Mouse (Mus musculus) R1 (cell line): Measurements from ENCODE around the gene Ttc7.
"Not testable (repeated sequence)": the region's sequence is repeated elsewhere in the genome, so short reads cannot be mapped to it uniquely, and the experiment has no call there.

Experiments used
- DNase-seq: peaks from one replicate; pipeline ENCODE4 v3.0.0-alpha.2; 2018; ENCODE audit warnings: low read depth, low spot score

The Ttc7 gene

DNA sequence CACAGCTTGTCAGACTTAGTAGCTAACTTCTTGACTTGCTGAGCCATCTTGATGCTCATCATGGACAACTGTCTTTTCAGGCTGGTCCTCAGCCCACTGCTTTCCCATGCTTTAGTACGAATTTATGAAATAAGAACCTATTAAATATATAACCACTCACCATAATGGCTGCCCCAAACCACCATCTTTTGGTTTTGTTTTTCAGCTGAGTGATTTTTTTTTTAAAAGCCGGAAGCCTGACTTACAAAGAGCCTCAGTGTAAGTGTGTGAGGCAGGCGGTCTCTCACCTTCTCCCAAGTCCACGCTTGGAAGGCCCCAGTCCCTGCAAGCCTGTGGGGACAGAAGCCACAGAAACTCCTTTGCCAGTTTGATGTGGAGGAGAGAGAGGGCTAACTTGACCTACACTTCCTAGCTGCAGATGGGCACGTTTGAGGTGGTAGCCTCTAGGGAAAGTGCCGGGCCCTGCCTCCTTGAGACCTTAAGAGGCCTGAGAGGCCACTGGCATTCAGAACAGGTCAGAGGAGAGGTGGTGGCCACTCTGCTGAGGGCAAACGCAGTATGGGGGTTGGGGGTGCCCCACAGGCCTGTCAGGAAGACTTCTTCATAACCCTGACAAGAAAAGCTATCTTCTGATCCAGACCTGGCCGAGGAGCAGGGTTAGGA is 3.9 kb downstream of the Ttc7 start:
- DNase-seq = no peak

DNA sequence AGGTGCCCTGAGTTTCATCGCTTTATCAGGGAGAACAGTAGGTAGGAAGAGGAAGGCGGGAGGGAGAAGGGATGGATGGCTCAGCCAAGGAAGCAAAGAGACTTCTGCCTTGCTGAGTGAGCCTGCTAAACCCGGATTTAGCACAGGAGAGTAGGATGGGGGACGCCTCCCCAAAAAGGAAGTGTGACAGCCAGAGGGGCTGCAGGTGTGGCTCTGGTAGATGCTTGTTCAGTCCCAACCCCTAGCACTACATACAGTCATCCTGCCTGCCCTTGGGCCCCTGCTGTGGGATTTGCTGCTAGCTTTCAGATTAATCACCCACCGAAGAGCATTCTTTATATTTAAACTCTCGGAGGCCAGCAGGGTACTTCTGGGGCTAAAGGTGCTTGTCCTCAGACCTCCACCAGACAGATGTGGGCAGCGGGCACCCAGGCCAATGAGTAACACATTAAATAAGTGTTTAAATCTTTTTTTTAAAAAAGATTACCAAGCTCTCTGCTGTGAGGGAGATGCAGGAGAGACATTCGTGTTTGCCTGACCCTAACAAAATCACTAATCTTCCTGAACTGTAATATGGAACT is 4.6 kb downstream of the Ttc7 start:
- DNase-seq = no peak

DNA sequence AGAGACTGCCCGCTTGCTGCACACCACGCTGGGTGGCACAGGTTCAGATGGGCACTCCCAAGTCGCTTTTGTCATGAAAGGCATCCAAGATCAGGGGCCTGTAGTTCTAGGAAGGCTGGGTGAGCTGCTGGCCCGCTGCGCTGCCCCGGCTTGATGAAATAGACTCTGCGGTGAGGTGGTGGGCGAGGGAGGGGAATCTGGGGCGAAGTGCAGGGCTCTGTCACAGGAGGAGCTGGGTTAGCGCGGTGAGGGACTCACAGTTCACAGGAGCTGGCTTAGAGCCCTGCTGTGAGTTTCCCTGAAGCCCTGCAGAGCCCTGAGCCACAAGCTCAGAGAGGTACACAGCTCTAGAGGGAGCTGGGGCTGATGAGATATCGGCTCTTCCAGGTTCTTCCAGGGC is 5.4 kb downstream of the Ttc7 start:
- DNase-seq = no peak

DNA sequence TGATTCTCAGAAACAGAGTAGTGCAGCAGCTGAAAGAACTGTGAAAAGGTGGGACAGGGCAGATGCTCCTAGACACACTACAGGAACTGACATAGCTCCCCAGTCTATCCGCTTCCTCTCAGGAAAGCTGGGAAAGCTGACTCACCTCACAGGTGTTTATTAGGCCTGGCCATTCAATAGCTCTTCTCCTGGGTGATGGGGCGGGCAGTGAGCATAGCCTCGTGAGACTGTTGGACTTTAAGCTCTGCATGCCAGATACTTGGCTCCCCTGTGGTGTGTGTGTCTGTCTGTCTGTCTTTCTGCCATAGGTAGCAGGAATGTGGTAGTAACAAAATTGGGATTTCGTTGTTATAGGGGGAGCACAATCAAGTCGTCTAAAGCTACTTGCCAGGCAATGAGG is 6.7 kb downstream of the Ttc7 start:
- DNase-seq = no peak

DNA sequence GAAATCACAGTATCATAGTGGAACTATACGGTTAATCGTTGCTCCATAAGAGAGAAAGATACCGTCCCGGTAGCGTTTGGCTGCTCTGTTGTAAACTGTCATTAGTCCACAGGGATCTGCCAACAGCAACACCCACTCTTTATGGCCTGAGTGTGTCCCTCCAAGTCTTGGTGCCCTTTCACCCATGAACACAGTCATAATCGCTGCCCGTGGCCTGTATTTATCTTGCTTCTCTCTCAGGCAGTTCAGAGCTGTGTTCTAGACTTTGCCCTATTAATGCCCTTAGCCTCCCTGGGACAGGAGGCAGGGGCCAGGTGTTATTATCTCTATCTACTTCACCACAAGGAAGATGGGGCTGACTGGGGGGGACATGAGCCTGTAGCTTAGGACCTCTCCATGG is 8.4 kb downstream of the Ttc7 start:
- no peak for DNase-seq

DNA sequence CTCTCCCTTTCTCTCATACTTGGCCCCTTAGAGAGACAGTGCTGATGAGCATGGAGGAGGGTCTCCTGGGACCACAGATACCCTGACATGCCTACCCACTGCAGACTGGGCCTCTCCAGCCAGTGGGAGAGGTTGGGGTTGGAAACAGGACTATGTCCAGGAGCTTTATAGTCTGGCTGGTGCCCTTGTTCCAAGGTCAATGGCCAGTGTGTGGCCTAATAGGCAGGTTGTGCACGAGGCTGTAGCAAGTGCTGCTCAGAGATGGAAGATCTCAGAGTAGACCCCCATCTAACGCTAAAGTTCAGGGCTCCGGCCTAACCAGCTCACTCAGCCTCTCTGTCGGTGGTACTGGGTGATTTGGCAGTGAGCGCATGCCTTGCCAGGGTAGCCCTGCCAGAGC is 9.1 kb downstream of the Ttc7 start:
- DNase-seq = no peak

DNA sequence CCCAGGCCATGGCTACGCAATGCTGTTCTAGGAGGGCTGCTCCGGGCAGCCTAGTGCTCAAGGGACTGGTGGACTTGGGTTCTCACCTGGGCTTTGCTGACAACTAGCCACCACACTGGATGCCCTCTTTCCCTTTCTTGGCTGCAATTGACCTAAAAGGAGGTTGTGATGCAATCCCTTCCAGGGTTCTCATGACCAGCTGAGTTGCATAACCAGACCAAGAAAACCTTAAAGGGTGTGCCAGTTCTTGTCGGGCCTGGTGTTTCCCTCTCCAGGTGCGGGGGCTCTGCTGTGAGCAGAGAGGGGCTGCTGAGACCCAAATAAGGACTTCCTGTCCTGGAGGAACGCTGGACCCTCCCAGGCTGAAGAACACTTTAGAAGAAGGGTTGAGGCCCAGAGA is 10.4 kb downstream of the Ttc7 start:
- DNase-seq = no peak

DNA sequence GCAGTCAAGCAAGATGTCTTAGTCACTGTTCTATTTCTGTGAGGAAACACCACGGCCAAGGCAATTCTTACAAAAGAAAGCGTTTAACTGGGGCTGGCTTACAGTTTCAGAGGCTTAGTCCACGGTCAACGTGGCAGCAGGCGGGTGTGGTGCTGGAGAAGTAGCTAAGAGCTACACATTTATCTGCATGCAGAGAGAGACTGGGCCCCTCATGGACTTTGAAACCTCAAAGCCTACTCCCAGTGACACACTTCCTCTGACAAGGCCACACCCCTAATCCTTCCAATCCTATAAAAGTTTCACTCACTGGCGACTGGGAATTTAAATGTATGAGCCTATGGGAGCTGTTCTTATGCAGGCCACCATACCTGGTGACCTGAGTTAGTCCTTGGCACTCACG is 13.1 kb downstream of the Ttc7 start:
- DNase-seq = no peak

DNA sequence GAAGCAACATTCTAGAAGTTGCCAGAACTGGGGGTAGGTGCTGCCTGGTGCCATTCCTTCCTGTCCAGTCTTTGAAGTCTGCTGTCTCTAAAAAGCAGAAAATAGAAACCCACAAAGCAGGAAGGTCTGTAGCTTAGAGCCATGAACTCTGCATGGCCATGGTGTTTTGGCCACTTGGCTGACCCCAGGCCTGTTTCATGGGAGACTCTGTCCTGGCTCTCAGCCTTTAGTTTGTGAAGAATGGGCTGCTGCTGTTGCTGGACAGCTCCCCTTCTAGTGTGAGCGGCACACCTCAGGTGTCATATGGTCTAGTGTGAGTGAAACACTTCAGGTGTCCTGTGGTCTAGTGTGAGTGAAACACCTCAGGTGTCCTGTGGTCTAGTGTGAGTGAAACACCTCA is 14.0 kb downstream of the Ttc7 start:
- not testable (repeated sequence) for DNase-seq

DNA sequence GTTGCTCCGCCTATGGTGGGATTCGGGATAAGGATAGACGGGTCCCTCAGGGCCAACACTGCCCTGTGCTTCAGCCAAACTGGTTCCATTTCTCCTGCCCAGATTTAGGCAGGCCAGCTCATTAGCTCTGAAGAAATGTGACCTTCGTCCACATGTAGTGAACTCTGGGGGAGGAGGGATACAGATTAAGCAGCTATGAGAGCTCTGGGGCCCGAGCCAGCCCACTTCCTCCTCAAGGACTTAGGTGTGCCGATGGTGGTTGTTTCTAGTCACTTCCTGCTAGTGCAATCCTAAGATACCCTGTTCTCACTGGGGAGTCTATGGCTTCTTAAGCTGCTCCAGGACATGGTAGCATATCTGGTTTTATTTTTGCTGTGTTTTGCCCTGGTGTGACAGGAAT is 16.3 kb downstream of the Ttc7 start:
- DNase-seq = no peak

DNA sequence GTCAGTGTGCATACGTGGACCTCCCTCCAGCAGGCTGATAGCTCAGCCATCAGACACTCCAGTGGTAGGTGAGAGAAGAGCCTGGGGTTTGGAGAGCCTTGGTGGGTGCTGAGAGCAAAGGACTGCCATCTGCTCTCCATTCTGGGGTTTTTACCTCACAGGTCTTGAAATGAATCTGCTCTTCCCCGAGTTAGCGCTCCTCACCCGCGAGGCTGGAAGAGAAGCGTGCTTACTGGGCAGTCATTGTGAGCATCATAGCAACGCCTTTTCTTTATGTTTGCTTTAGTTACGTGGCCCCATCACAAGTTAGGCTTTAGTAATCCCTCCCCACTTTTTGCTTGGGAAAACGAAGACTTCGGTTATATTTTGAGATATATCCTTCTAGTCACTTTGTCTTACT is 17.7 kb downstream of the Ttc7 start:
- DNase-seq = no peak

DNA sequence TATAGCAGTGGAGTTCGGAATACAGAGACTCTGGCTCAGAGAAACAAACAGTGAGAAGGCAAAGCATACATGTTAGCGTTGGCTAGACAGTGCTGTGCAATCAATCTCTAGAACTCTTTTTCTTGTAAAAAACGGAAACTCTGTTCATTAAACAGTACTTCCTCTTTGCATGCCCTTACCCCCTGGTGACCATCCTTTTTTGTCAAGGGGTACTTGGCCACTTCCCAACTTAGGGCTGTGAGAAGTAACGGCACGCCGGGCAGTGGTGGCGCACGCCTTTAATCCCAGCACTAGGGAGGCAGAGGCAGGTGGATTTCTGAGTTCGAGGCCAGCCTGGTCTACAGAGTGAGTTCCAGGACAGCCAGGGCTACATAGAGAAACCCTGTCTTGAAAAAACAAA is 18.9 kb downstream of the Ttc7 start:
- DNase-seq = not testable (repeated sequence)

DNA sequence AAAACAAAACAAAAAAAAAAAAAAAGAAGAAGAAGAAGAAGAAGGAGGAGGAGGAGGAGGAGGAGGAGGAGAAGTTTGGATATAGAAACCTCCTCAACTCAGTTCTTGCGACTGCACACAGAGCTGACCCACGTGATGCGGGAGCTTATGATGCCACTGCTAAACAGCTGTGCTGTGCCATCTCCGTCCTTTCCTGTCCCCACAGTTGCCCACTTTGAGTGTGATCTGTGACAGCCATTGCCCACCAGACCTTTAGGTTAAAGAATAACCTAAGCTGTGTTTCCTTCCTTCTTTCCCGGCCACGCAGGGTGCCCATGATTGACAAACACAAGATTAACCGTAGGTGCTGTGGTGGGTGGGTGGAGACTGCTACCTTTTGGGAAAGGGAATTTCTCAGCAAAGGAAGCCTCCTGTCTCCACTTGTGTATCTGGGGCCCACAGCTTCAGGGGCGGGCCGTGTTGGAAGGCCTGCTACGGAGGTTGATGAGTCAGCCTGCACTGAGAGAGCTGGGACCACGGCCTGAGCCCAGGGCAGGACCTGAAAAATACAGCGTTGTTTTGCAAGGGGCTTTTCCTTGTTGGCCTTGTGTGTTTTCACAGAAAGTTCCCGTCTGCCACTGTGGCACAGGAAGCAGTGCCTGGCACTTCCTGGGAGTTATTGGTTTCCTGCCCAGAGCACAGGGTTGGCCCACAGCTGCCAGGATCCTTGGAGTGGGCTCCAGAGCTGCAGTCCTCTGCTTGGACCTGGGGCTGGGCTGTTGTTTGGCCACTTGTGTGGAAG is 19.5 kb downstream of the Ttc7 start:
- no peak for DNase-seq

DNA sequence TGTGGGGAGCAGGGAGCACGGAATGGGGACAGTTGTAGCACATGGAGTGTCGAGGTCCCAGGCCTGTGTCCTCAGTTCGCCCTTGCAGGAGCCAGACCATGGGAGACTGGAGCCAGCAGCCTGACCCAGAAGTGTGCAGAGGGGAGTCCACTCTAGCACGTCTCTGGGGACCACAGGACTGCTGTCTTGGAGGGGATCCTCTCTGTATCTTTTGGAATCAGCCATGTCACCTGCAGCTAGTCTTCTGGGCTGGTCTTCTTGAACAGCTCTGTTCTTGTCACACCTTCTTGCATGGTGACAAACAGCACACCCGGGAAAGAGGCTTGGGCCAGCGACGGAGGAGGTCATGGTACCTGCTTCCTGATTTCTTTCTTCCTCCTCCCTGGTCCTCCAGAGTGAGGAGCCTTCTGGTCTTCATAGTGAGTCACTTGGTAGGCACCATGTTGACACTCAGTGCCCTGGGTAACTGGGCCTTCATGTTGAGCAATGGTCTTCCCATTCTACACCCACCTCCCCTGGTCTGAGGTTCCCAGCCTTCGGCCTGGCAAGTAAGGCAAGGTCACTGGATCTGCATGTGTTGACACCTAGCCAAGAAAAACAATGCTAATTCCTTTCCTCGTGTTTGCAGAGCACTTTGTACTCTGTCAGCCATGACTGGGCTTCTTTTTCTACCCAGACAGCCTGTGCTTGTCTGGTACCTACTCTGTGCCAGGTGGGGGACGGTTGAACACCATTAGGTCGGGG is 21.6 kb downstream of the Ttc7 start:
- no peak for DNase-seq

DNA sequence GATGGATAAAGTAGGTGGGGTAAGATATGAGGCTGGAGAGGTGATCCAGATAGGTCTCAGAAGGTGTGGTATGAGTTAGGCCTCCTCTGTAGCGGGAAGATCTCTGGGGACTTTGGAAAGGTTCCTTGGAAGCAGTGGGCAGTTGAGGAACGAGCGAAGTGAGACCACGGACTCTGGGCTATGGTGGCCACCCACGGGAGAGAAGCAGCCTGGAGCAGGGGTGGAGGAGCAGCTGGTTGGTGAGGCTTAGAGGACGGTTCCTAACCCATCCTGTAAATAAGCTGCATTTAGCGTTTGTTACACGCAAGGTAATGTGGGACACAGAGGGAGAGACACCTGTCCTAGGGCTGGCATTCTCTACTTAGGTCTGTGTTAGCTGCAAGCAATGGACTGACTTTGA is 22.4 kb downstream of the Ttc7 start:
- DNase-seq = no peak

DNA sequence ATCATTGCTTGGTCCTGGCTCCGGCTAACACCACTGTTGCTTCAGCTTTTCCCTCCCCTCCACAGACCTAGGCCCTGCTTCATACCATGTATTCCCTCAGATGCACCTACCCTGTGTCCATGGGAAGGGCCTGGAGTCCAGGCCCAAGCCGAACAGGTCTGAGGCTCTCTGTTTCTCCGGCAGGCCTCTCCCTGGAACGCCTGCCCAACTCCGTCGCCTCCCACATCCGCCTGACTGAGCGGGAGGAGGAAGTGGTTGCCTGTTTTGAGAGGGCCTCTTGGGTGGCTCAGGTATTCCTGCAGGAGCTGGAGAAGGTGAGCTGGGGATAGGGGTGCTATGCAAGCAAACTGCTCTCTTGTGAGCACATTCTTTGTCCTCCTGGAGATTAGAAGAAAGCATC is 24.1 kb downstream of the Ttc7 start:
- DNase-seq = no peak

DNA sequence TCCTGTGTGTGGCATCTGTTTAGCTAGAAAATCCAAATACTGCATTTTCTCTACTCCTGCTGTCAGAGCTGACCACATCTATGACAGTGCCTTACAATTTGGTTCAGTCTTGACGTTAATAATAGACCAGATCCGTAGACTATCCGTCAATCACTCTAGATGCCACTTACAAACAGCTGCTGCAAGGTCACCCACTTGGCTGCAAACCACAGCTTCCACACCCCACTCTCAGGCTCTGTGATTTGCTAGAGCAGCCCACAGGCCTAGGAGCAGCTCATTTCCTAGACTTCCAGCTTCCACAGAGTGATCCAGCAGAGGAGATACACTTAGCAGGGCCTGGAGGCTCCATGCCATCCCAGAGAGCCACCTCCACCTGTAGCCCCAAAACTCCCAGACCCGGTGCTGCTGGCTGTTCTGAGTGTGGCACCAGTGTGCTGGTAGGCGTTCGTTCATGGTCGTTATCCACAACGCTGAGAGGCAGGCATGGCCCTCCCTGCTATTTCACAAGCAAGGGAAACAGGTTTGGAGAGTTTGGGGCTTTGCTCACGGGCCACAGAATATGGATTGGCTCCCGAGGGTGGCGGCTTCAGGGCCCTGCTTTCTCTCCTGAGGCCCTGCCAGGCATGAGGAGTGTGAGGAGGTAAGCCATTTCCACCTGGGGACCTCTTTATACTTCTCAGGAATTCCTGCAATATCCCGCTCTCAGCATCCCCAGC is 26.5 kb downstream of the Ttc7 start:
- no peak for DNase-seq

DNA sequence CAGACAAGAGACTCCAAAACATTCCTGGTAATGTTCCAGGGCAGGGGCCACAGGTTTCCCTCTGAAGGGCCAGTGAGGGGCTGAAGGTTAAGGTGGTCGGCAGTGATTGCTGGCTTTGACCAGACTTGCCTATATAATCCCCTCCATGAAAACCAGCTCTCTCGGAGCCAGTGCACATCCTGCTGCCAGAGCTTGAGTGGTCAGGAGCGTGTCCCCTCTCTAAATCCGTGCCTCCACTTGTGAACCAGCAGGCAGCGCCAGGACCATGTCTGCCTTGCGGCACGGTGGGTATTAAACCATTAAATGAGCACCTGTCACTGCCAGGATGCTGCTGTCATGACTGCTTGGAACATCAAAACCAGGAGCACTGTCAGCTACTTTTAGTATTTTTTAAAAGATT is 27.8 kb downstream of the Ttc7 start:
- no peak for DNase-seq

DNA sequence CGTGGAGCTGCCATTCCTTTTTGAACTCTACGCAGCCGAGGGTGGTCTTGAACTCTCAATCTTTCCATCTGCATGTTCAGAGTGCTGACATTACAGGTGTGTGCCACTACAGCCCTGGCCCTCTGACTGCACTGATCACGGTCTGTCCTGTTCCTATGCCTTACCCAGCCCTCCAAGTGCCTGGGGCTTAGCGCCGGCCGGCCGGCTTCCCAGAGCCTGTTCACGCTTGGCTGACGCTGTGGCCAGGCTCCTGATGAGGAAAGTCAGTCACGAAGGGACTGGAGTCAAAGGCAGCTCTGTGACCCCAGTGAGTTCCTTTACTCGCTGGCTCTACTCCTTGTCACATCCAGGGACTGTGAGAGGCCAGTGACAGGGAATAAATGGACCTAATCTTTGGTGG is 29.7 kb downstream of the Ttc7 start:
- no peak for DNase-seq

DNA sequence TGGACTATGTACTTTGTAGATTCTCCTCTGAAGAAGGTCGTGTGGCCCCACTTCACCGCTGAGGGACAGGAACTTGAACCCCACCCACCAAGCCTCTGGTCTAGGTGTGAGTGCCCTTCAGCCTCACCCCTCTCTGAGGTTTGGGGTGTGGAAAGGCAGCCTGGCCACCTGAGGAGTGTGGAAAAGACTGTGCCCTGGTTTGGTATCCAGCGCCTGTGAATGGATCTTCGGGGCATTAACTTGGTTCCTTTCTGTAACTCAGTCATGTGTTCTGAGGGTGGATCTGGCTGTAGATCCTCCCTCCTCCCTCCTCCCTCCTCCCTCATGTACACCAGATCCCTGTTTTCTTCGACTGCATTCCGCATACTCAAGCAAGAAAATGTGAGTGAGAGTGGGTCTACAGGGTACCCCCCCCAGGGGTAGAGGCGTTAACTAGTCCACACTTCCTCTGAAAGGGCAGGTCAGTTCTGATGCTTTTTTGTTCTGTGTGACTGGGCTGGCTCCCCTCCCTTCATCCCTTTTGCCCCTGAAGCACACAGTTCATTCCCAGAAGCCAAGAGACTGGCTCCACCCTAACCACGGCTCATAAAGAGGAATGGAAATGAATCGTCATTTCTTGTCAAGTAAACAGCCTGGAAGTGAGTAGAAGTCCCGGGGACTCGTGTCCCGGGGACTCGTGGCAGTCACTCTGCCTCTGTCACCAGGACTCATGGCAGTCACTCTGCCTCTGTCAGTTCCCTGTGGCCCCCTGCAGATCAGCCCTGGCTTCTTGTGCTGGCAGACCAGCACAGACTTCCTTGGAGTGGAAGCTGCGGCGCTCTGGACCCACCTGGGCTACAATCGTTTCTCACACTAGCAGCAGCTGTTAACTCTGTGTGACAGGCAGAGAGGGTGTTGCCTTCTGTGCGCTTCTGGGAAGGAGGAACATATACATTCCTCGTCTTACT is 30.5 kb downstream of the Ttc7 start:
- no peak for DNase-seq

DNA sequence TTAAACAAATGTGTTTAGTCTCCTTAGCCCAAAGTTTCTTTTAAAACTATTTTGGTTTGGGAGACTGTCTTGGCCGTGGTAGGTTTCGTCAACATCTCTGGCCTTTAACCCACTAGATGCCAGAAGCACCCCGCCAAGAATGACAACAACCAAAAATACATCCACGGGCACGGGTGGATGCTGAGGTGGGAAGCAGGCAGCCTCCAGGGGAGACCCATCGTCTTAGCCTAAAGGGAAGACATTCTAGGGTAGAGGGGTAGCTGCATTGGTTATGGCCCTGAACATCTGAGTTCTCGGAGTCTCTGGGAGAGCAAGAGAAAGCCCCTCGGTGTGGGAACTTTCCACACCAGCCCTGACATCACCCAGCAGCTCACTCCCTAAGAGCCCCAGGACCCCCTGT is 31.4 kb downstream of the Ttc7 start:
- DNase-seq = no peak
